Mouse (Mus musculus): ENCODE data around the gene Gm17078.
A peak's percentile ranks its signal among the peaks of the same experiment; 100 is the strongest.
"Not testable (repeated sequence)": the region's sequence is repeated elsewhere in the genome, so short reads cannot be mapped to it uniquely, and the experiment has no call there.

Gm17078 gene

DNA sequence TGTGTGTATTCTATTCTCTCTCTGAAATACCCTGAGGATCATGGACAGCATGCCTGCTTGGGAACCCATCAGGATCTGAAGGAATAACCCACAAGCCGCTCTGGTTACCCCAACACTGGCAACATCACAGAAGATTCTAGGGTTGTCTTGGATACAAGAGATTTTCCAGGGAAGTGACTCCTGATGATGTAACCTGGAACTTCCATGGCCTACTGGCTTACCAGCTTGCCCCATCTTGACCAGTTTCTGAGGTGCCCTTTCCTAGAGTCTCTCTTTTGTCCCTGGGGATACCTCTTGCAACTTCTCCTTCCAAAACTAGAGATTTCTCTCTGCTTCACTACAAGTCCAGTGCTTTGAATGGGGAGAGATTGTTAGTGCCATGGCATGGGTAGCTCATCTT is at the start of gene Gm17078:
Gm17078 (minus strand) TSS at position 101 of the 400 bp plus-strand sequence.
- DNase-seq (ENCODE audit: low spot score in 2 of 2) = no peak

DNA sequence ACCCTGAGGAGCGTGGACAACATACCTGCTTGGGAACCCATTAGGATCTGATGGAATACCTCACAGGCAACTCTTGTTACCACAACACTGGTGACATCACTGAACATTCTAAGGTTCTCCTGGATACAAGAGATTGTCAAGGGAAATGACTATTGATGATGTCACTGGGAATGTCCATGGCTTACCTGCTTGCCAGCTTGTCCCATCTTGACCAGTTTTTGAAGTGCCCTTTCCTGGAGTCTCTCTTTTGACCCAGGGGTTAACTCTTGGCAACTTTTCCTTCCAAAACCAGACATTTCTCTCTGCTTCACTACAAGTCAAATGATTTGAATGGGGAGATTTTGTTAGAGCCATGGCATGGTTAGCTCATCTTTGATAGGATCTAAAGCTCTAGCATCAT is 24.5 kb upstream of the Gm17078 start, which contains the start of gene Gm4181:
Gm4181 (minus strand) TSS at position 101 of the 400 bp plus-strand sequence.
- DNase-seq (ENCODE audit: low spot score in 2 of 2) = not testable (repeated sequence)

DNA sequence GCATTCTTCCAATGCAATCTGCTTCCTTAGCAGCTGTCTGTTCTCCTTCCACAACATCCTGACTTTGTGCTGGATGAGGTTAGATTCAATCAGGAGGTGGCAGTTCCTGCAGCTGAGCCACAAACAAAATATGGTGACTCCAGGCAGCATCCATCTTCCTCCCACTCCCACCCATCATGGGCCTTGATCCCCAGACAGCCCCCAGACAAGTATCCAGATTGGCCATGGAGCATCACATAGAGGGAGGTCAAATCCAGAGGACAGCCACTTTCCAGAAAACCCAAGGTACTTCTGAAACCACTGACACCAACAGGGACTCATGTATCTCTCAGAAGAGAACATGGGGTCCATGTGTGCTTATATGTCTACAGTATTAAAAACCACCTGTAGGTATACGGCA is 21.3 kb upstream of the Gm17078 start:
- peak; percentile 20 for DNase-seq (ENCODE audit: low spot score in 2 of 2)

DNA sequence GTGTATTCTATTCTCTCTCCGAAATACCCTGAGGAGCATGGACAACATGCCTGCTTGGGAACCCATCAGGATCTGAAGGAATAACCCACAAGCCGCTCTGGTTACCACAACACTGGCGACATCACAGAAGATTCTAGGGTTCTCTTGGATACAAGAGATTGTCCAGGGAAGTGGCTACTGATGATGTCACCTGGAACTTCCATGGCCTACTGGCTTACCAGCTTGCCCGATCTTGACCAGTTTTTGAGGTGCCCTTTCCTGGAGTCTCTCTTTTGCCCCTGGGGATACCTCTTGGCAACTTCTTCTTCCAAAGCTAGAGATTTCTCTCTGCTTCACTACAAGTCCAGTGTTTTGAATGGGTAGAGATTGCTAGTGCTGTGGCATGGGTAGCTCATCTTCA is 19.1 kb downstream of the Gm17078 start, which contains the start of gene Gm17174:
Gm17174 (minus strand) TSS at position 101 of the 400 bp plus-strand sequence.
- not testable (repeated sequence) for DNase-seq (ENCODE audit: low spot score in 2 of 2)

DNA sequence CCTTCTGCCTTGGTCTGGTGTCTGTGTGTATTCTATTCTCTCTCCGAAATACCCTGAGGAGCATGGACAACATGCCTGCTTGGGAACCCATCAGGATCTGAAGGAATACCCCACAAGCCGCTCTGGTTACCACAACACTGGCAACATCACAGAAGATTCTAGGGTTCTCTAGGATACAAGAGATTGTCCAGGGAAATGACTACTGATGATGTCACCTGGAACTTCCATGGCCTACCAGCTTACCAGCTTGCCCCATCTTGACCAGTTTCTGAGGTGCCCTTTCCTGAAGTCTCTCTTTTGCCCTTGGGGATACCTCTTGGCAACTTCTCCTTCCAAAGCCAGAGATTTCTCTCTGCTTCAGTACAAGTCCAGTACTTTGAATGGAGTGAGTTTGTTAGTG is 37.1 kb downstream of the Gm17078 start, which contains the start of gene Gm17175:
Gm17175 (minus strand) TSS at position 101 of the 400 bp plus-strand sequence.
- DNase-seq (ENCODE audit: low spot score in 2 of 2) = not testable (repeated sequence)
